10 mouse cellular contexts compared by ENCODE assay signal in genomic region chr16:70561635-70562348, GRCm38 (mm10).
DNase-seq lines count a peak whose midpoint lies in the region; ATAC-seq lines count a peak whose summit lies in the region.
"Had no signal": no experiment of that assay in that cellular context is flagged by ENCODE, and none has a peak within 500 bp of the region (broad histone marks: within the 10 kb centered on the region; RNA-seq: fewer than 3 reads in every experiment).

No protein-coding gene starts in this region.

- DNase-seq in ovary, postnatal 36 days (ENCODE audit: low spot score): peak; percentile 9
- no peak for DNase-seq in ovary, postnatal 14 days (ENCODE audit: low spot score)
- DNase-seq in heart, adult 9 months (ENCODE audit: low spot score in 2 of 2): peak; percentile 63 to 78
- peak; percentile 83 for DNase-seq in kidney, postnatal 10 days
- DNase-seq in lung, postnatal 10 days: peak; percentile 71
- DNase-seq in liver: no peak
- DNase-seq in layer of hippocampus, adult 18-20 months (ENCODE audit: low spot score in 2 of 2): no peak
- DNase-seq: cerebellum, adult 18-20 months had no signal

- ATAC-seq in activated CD4-positive, CD25-positive, alpha-beta regulatory T cell, adult 4 months: no peak
- ATAC-seq: liver, embryonic 12.5 days had no signal

Comparison
In these comparisons a context has a peak if more than half of its experiments do, and no peak if none do; other contexts are left out.
1. DNase-seq: peak in ovary, postnatal 36 days (single experiment), heart, adult 9 months (2 of 2), kidney, postnatal 10 days (single experiment) and lung, postnatal 10 days (single experiment); none in ovary, postnatal 14 days (single experiment), liver (single experiment) and layer of hippocampus, adult 18-20 months (0 of 2).